Mouse (Mus musculus): ENCODE measurements at regions not wholly inside any gene's neighbourhood (a gene's known extent, or its start where the extent isn't known, plus 50 kb on each side); places are given as distances from the start of the nearest gene placed in this dataset.

DNA sequence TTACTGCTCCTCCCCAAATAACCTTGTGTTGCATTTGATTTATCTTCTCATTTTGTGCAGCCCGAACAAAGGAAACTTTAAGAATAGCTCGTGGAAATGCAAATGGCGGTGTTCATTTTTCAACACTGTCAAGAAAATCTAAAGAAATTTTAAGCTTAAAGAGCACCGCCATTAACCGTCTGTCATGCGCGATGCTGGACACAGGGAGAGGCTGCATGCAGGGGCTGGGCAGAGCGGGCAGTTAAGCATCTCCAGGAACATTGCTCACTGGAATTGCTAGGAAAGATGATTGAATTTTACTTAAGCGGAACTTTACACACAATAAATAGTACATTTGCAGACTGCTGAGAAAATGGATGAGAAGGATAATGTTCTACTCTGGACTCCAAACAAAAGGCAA is 229.2 kb upstream of the Krr1 start:
- no peak for TF ChIP-seq CTCF (IDR thresholded peaks at IDR 0.05; ENCODE audit: low read depth)
- TF ChIP-seq EP300 (IDR thresholded peaks at IDR 0.05; ENCODE audit: low read depth): no peak

All from heart, postnatal 0 days (tissue).